Mouse (Mus musculus) C2C12 (cell line): ENCODE measurements at regions not wholly inside any gene's neighbourhood (a gene's known extent, or its start where the extent isn't known, plus 50 kb on each side); places are given as distances from the start of the nearest gene placed in this dataset.

Experiments used
- CTCF ChIP-seq: IDR thresholded peaks from one replicate; pipeline ENCODE4 v1.5.1; 2011; ENCODE audit not compliant: control insufficient read depth, insufficient read depth, insufficient read length
- FOSL1 ChIP-seq: IDR thresholded peaks from one replicate; pipeline ENCODE4 v1.8.0; 2011; ENCODE audit warnings: mild to moderate bottlenecking, low read length; ENCODE audit not compliant: poor library complexity, insufficient read depth, severe bottlenecking
- MAX ChIP-seq: IDR thresholded peaks from one replicate; pipeline ENCODE4 v1.6.1; 2011; ENCODE audit warnings: mild to moderate bottlenecking, control low read depth
- MYOD1 ChIP-seq: IDR thresholded peaks from one replicate; pipeline ENCODE4 v1.6.1; 2011; ENCODE audit warnings: low read depth; ENCODE audit not compliant: control insufficient read depth, insufficient read length
- MYOG ChIP-seq: IDR thresholded peaks from one replicate; pipeline ENCODE4 v1.6.1; 2011; ENCODE audit not compliant: control insufficient read depth, insufficient read length; ENCODE audit errors: extremely low read depth
- USF1 ChIP-seq: IDR thresholded peaks from one replicate; pipeline ENCODE4 v1.6.1; 2011; ENCODE audit warnings: low read depth, mild to moderate bottlenecking, control low read depth, moderate library complexity

GRCm38 (mm10) chr12:110083471-110083870, 195.4 kb upstream of the Dio3 start:
- TF ChIP-seq USF1: no peak
- no peak for TF ChIP-seq CTCF
- no peak for TF ChIP-seq MYOD1
- TF ChIP-seq MAX: no peak
- no peak for TF ChIP-seq FOSL1
- no peak for TF ChIP-seq MYOG
